Mouse (Mus musculus) hindbrain, embryonic 10.5 days (tissue): ENCODE measurements around the gene Anxa8. TPM values are rescaled to one million over a fixed set of nuclear protein-coding genes. Genes with fewer than 3 reads are reported as not detected.

Experiments used
- DNase-seq: peaks from one replicate; pipeline ENCODE4 v3.0.0-alpha.2; 2017; ENCODE audit warnings: low spot score
- H3K27ac ChIP-seq: fragments of 300-500 bp; sonication (generic); 2 replicates; pipeline ENCODE4 v1.5.1; 2016; ENCODE audit warnings: mild to moderate bottlenecking, moderate library complexity
- H3K27me3 ChIP-seq: fragments of 300-500 bp; sonication (generic); 2 replicates; pipeline ENCODE4 v1.6.1; 2016; ENCODE audit warnings: mild to moderate bottlenecking; ENCODE audit not compliant: poor library complexity, insufficient read depth, severe bottlenecking
- H3K36me3 ChIP-seq: fragments of 300-500 bp; sonication (generic); 2 replicates; pipeline ENCODE4 v1.6.1; 2016; ENCODE audit warnings: mild to moderate bottlenecking, moderate library complexity
- H3K4me1 ChIP-seq: fragments of 300-500 bp; sonication (generic); replicated peaks from 2 replicates; pipeline ENCODE4 v1.6.1; 2016; ENCODE audit warnings: mild to moderate bottlenecking
- H3K4me3 ChIP-seq: fragments of 300-500 bp; sonication (generic); 2 replicates; pipeline ENCODE4 v1.5.1; 2016; ENCODE audit warnings: mild to moderate bottlenecking, moderate library complexity
- H3K9me3 ChIP-seq: fragments of 300-500 bp; sonication (generic); 2 replicates; pipeline ENCODE4 v1.6.1; 2016; ENCODE audit warnings: mild to moderate bottlenecking, moderate library complexity
- WGBS: fragments of 180-500 bp; shearing (Covaris S2); methylation state at CpG from one replicate; pipeline ENCODE4 v1.1.7; 2016; 5-methylcytosine and 5-hydroxymethylcytosine counted together
- polyA plus RNA-seq: library from polyadenylated mRNA; unstranded; fragments of >200 nt; fragmentation: Nextera tagmentation; extraction: Ambion mirVana; gene quantifications from 2 replicates; pipeline ENCODE4 v1.2.1, GENCODE M21; 2016

Gene Anxa8
- 1.3 and 1.7 TPM in 2 replicates for polyA plus RNA-seq

- Histone ChIP-seq H3K27me3 (0 out of 2 replicates have a peak, but pooled peaks cover 5% of the 10 kb centered on the region), H3K27ac (no peak within 1 kb of the TSS), H3K4me1 (peaks cover 4% of the 10 kb centered on the region), H3K36me3 (no peaks in the 10 kb centered on the region), H3K9me3 (no peaks in the 10 kb centered on the region), H3K4me3 (no peak within 1 kb of the TSS)
- 65% methylated on average over 4 of the region's 4 CpGs for WGBS
- DNase-seq, result no peak
These were observed at the start of gene Anxa8 for GRCm38 (mm10) chr14:34085731-34086130. TSS of gene Anxa8 (plus strand) at chr14:34085981.

GRCm38 (mm10) chr14:34041241-34041640 lies 44.5 kb upstream of the Anxa8 start:
- DNase-seq, result no peak
- Histone ChIP-seq H3K4me1 (no peaks in the 10 kb centered on the region), H3K36me3 (no peaks in the 10 kb centered on the region), H3K27ac (no peak overlapping the region), H3K27me3 (no peaks in the 10 kb centered on the region), H3K9me3 (no peaks in the 10 kb centered on the region), H3K4me3 (no peak overlapping the region)
- WGBS, result 80% methylated on average over 4 of the region's 4 CpGs

GRCm38 (mm10) chr14:34043341-34043740 lies 42.4 kb upstream of the Anxa8 start:
- Histone ChIP-seq H3K4me3 (no peak overlapping the region), H3K9me3 (no peaks in the 10 kb centered on the region), H3K36me3 (no peaks in the 10 kb centered on the region), H3K27ac (no peak overlapping the region), H3K27me3 (no peaks in the 10 kb centered on the region), H3K4me1 (no peaks in the 10 kb centered on the region)
- DNase-seq, result no peak
- WGBS, result 78% methylated on average over 3 of the region's 3 CpGs

GRCm38 (mm10) chr14:34050101-34050779 lies 35.5 kb upstream of the Anxa8 start:
- Histone ChIP-seq H3K27me3 (no peaks in the 10 kb centered on the region), H3K4me3 (no peak overlapping the region), H3K27ac (no peak overlapping the region), H3K36me3 (no peaks in the 10 kb centered on the region), H3K4me1 (no peaks in the 10 kb centered on the region), H3K9me3 (no peaks in the 10 kb centered on the region)
- 77% methylated on average over 5 of the region's 5 CpGs for WGBS
- no peak for DNase-seq

- WGBS, result 92% methylated on average over 6 of the region's 6 CpGs
- H3K27me3 ChIP-seq, result no peaks in the 10 kb centered on the region
- DNase-seq, result no peak
- H3K9me3 ChIP-seq, result no peaks in the 10 kb centered on the region
- no peak within 1 kb of the TSS for H3K27ac ChIP-seq
- no peak within 1 kb of the TSS for H3K4me3 ChIP-seq
- no peaks in the 10 kb centered on the region for H3K4me1 ChIP-seq
- H3K36me3 ChIP-seq, result no peaks in the 10 kb centered on the region
These were observed 33.3 kb upstream of the Anxa8 start, which contains the start of gene Antxrl for GRCm38 (mm10) chr14:34052516-34052915. TSS of gene Antxrl (plus strand) at chr14:34052707.

- H3K9me3 ChIP-seq, result no peaks in the 10 kb centered on the region
- H3K27me3 ChIP-seq, result no peaks in the 10 kb centered on the region
- no peak overlapping the region for H3K4me3 ChIP-seq
- WGBS, result 62% methylated on average over 6 of the region's 6 CpGs
- H3K27ac ChIP-seq, result no peak overlapping the region
- DNase-seq, result peak; percentile 17
- 0 out of 2 replicates have a peak, but pooled peaks cover 6% of the 10 kb centered on the region for H3K4me1 ChIP-seq
- no peaks in the 10 kb centered on the region for H3K36me3 ChIP-seq
These were observed 14.1 kb upstream of the Anxa8 start for GRCm38 (mm10) chr14:34071665-34072064.

GRCm38 (mm10) chr14:34075346-34075745 lies 10.4 kb upstream of the Anxa8 start:
- H3K27me3 ChIP-seq, result no peaks in the 10 kb centered on the region
- peaks cover 7% of the 10 kb centered on the region; the same call in 1 of the 2 replicates for H3K4me1 ChIP-seq
- H3K4me3 ChIP-seq, result no peak overlapping the region
- H3K27ac ChIP-seq, result no peak overlapping the region
- no peaks in the 10 kb centered on the region for H3K36me3 ChIP-seq
- no peaks in the 10 kb centered on the region for H3K9me3 ChIP-seq
- no peak for DNase-seq
- 39% methylated on average over 4 of the region's 4 CpGs for WGBS

- no peak for DNase-seq
- WGBS, result 67% methylated on average over 5 of the region's 5 CpGs
These were observed 8.6 kb upstream of the Anxa8 start for GRCm38 (mm10) chr14:34077222-34077621.

GRCm38 (mm10) chr14:34078293-34078692 lies 7.5 kb upstream of the Anxa8 start:
- no peak overlapping the region for H3K4me3 ChIP-seq
- 77% methylated on average over 4 of the region's 4 CpGs for WGBS
- H3K4me1 ChIP-seq, result peaks cover 3% of the 10 kb centered on the region; the same call in 1 of the 2 replicates
- DNase-seq, result no peak
- H3K27me3 ChIP-seq, result 0 out of 2 replicates have a peak, but pooled peaks cover 7% of the 10 kb centered on the region
- no peak overlapping the region for H3K27ac ChIP-seq
- H3K36me3 ChIP-seq, result no peaks in the 10 kb centered on the region
- no peaks in the 10 kb centered on the region for H3K9me3 ChIP-seq

More at GRCm38 (mm10) chr14:34077222-34077621, 8.6 kb upstream of the Anxa8 start:
- no peaks in the 10 kb centered on the region for H3K9me3 ChIP-seq
- H3K27me3 ChIP-seq, result 0 out of 2 replicates have a peak, but pooled peaks cover 7% of the 10 kb centered on the region
- H3K4me3 ChIP-seq, result no peak overlapping the region
- no peaks in the 10 kb centered on the region for H3K36me3 ChIP-seq
- H3K4me1 ChIP-seq, result peaks cover 3% of the 10 kb centered on the region; the same call in 1 of the 2 replicates
- peak overlapping the region; percentile 8; the same call in 1 of the 2 replicates for H3K27ac ChIP-seq

- Histone ChIP-seq H3K27me3 (0 out of 2 replicates have a peak, but pooled peaks cover 7% of the 10 kb centered on the region), H3K4me1 (peaks cover 4% of the 10 kb centered on the region), H3K36me3 (no peaks in the 10 kb centered on the region), H3K27ac (no peak overlapping the region), H3K9me3 (no peaks in the 10 kb centered on the region), H3K4me3 (no peak overlapping the region)
- peak; percentile 81 for DNase-seq
- 9% methylated on average over 11 of the region's 11 CpGs for WGBS
These were observed 5.3 kb upstream of the Anxa8 start for GRCm38 (mm10) chr14:34080321-34080997.

- H3K4me1 ChIP-seq, result peaks cover 4% of the 10 kb centered on the region
- H3K36me3 ChIP-seq, result no peaks in the 10 kb centered on the region
- no peaks in the 10 kb centered on the region for H3K27me3 ChIP-seq
- H3K9me3 ChIP-seq, result no peaks in the 10 kb centered on the region
- H3K27ac ChIP-seq, result no peak overlapping the region
- 74% methylated on average over 4 of the region's 4 CpGs for WGBS
- DNase-seq, result no peak
- H3K4me3 ChIP-seq, result no peak overlapping the region
These were observed 1.0 kb downstream of the Anxa8 start for GRCm38 (mm10) chr14:34086806-34087205.

GRCm38 (mm10) chr14:34087856-34088398 lies 2.1 kb downstream of the Anxa8 start:
- H3K36me3 ChIP-seq, result no peaks in the 10 kb centered on the region
- H3K4me3 ChIP-seq, result no peak overlapping the region
- H3K27me3 ChIP-seq, result no peaks in the 10 kb centered on the region
- no peak for DNase-seq
- no peaks in the 10 kb centered on the region for H3K9me3 ChIP-seq
- H3K27ac ChIP-seq, result no peak overlapping the region
- 84% methylated on average over 2 of the region's 2 CpGs for WGBS
- H3K4me1 ChIP-seq, result peaks cover 4% of the 10 kb centered on the region

- Histone ChIP-seq H3K9me3 (no peaks in the 10 kb centered on the region), H3K27me3 (no peaks in the 10 kb centered on the region), H3K27ac (no peak overlapping the region), H3K36me3 (no peaks in the 10 kb centered on the region), H3K4me3 (no peak overlapping the region), H3K4me1 (peaks cover 4% of the 10 kb centered on the region)
- DNase-seq, result no peak
- WGBS, result 88% methylated on average over 8 of the region's 8 CpGs
These were observed 4.0 kb downstream of the Anxa8 start for GRCm38 (mm10) chr14:34089796-34090195.
